Mouse (Mus musculus): ENCODE results near the gene Nsun4. TPM values are rescaled to one million over a fixed set of nuclear protein-coding genes. Genes with fewer than 3 reads are reported as not detected.

Gene Nsun4
- polyA plus RNA-seq, 1 experiment, result 22.6 TPM

Other genes with a start within 250 kb of the Nsun4 start
- gene Mob3c, start 225.8 kb downstream of the Nsun4 start, polyA plus RNA-seq (2012; ENCODE audit: insufficient read depth, insufficient read length, missing spikeins), result 3.8 and 5.9 TPM in 2 replicates
- gene Mknk1, start 214.7 kb downstream of the Nsun4 start, polyA plus RNA-seq (2012; ENCODE audit: insufficient read depth, insufficient read length, missing spikeins), result 13.8 and 14.1 TPM in 2 replicates
- gene Kncn, start 169.5 kb downstream of the Nsun4 start, polyA plus RNA-seq (2012; ENCODE audit: insufficient read depth, insufficient read length, missing spikeins), result not detected in 2 replicates
- gene 6430628N08Rik, start 163.2 kb downstream of the Nsun4 start, polyA plus RNA-seq (2012; ENCODE audit: insufficient read depth, insufficient read length, missing spikeins), result not detected in 2 replicates
- gene Dmbx1, start 114.0 kb downstream of the Nsun4 start, polyA plus RNA-seq (2012; ENCODE audit: insufficient read depth, insufficient read length, missing spikeins), result not detected in 2 replicates
- not detected in 2 replicates for gene Faah, start 36.0 kb downstream of the Nsun4 start, polyA plus RNA-seq (2012; ENCODE audit: insufficient read depth, insufficient read length, missing spikeins)
- gene Uqcrh, start 21.2 kb upstream of the Nsun4 start, polyA plus RNA-seq (2012; ENCODE audit: insufficient read depth, insufficient read length, missing spikeins), result 4,457 and 5,170 TPM in 2 replicates
- gene Lrrc41, start 21.4 kb upstream of the Nsun4 start, polyA plus RNA-seq (2012; ENCODE audit: insufficient read depth, insufficient read length, missing spikeins), result 23.3 and 24.1 TPM in 2 replicates
- gene Rad54l, start 69.8 kb upstream of the Nsun4 start, polyA plus RNA-seq (2012; ENCODE audit: insufficient read depth, insufficient read length, missing spikeins), result 0.36 TPM in 1 of 2 replicates, not detected in the other
- gene Pomgnt1, start 70.0 kb upstream of the Nsun4 start, polyA plus RNA-seq (2012; ENCODE audit: insufficient read depth, insufficient read length, missing spikeins), result 37.6 and 49.5 TPM in 2 replicates
- 17.5 and 22.9 TPM in 2 replicates for gene Lurap1, start 97.5 kb upstream of the Nsun4 start, polyA plus RNA-seq (2012; ENCODE audit: insufficient read depth, insufficient read length, missing spikeins)
- gene Tspan1, start 113.7 kb upstream of the Nsun4 start, polyA plus RNA-seq (2012; ENCODE audit: insufficient read depth, insufficient read length, missing spikeins), result not detected in 2 replicates
- gene 1700042G07Rik, start 119.5 kb upstream of the Nsun4 start, polyA plus RNA-seq (2012; ENCODE audit: insufficient read depth, insufficient read length, missing spikeins), result not detected in 2 replicates
- not detected in 2 replicates for gene Gm49337, start 119.5 kb upstream of the Nsun4 start, polyA plus RNA-seq (2012; ENCODE audit: insufficient read depth, insufficient read length, missing spikeins)
- 3.0 and 4.6 TPM in 2 replicates for gene Pik3r3, start 167.7 kb upstream of the Nsun4 start, polyA plus RNA-seq (2012; ENCODE audit: insufficient read depth, insufficient read length, missing spikeins)